Mouse (Mus musculus): ENCODE measurements around the gene Gys1. TPM values are rescaled to one million over a fixed set of nuclear protein-coding genes. Genes with fewer than 3 reads are reported as not detected.

The Gys1 gene
- 5.4 TPM for polyA plus RNA-seq (2014; fragmentation: Illumina TruSeq; extraction: RNeasy Lipid Tissue Mini Kit (QIAGEN cat#74804); ENCODE audit: low read depth, low replicate concordance)

DNA sequence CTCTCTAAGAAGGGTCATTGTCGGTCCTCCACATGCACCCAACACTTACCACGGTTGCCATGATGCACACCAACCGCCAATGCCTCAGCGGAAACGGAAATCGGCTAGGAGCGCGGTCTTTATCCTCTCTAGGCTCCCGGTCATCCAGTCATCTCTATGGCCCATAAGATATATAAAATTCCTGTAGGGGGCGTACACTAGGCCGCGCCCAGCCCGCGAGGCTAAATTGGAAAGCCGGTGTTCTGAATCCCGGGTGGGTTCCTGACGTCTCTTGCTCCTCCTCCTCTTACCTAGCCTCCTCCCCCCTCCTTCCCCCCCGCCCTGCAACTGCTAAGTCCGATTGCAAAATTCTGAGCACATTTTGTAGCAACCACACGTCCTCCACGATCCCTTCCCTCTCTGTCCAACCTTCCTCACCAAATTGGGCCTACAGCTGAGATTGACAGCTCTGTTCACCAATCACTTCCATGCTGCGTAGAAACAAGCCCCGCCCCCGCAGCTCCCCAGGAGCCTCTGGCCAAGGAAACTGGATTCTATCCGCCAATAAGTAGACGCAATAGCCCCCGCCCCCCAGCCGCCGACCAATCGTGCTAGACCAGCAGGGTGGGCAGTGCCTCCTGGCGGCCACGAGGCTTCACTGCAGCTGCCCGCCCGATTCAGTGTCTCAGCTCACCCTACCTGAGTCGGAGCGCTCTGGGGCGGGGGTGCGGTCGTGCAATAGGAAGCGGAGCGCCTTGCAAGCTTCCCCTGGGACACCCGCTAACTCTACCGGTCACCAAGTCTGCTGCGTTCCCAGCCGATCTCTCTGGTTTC, at the start of gene Gys1:
Gene Gys1, plus strand, starts transcription at position 642 of the 813 bp plus-strand sequence.

DNA sequence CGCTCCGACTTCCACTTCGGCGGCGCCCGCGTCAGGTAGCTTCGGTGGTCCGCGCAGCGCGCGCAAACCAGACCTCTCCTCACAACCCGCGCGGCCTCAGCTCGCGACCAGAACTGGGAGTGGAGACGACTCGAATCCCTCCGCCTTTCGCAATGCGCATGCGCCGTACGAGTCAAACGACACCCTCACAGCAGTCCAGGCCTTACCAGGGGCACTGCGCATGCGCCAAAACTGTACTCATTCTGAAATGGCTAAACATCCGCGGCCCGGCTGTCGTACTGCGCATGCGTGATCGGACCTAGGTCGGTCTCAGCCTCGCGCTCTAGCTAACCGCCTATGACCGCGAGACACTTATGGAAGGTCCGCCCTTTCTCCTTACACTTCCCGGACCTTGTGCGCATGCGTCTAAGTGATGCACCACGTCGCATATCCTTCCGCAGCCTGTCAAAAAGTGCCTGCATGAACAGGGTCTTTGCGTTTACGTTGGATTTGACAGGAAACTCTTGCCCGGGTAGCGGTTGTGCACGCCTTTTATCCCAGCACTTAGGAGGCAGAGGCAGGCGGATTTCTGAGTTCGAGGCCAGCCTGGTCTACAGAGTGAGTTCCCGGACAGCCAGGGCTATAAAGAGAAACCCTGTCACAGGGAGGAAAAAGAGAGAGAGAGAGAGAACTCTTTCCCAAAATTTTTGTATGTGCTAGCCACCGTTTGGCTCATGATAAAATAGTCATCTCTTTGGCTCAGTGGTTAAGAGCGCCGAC, 38.9 kb upstream of the Gys1 start, which contains the start of gene Snrnp70:
Gene Snrnp70, minus strand, starts transcription at position 165 of the 759 bp plus-strand sequence.

DNA sequence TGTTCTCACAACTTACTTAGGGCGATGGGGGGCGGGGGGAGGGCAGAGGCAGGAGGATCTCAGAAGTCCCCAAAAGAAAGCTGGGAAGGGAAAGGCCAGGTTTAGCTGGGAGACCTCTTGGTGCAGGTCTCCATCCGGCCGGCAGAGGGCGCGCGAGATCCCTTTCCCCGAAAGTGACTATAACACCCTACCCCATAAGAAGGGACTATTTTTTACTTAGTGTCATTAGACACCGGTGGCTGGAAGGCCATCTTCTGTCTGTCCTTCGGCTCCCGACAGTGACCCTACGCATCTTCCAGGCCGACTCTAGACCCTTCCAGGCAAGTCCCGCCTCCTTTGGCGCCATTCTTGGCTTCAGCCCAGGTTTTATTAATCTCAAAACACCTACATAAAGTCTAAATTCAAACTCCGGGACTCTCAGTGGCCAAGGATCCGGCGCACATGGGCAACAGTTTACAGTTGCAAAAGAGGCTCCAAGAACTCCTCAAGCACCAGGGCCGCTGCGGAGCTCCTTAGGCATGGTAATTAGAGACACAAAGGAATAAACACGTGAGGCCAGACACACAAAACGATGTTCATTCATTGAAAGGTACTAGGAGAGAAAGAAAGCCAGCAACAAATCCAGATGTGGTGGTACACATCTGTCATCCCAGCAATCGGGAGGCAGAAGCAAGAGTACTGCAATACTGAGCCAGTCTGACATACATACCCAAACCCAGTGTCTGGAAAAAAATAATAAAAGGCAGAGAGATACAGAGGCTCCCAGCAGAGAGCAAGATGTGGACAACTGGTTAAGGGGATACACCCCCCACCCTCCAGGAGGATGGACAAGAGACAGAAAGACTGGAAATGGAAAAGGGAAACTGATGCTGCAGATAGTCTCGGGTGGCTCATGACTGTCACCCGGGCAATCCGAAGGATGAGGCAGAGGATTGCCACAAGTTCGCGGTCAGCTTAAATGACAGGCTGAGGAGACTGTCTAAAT, 29.3 kb upstream of the Gys1 start, which contains the start of gene Kcna7:
Gene Kcna7, plus strand, starts transcription at position 563 of the 985 bp plus-strand sequence.

DNA sequence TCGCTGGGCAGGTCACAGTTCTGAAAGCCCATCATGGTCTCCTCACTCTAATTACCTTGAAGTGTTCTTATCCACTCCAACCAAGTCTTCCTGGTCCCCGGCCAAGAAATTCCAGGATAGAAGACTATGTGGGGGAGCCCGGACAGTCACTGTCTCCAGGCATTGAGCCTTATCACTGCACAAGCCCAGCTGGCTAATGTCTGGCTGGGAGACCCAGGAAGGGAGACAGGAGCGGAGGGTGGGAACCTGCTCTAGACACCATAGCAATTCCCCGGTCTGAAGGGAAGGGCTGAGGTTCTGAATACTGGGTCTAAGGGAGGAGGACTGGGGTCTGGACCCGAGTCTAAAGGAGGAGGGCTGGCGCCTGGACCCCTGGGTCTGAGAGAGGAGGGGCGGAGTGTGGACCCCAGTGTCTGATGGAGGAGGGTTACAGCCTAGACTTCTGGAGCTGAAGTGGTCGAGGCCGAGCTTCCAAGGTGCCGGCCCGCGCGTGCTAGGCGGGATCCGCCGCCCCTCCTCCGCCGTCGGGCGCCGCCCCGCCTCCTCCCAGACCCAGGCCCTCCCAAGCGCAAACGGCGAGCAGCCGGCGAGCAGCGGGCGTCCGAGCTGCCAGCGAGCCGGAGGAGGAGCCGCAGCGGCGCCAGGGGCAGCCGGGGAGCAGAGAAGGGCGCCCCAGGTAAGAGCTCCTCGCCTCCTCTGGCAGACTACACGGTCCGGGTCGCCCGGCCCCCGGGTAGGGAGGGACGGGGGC, 21.4 kb upstream of the Gys1 start, which contains the start of gene Ntf5:
Gene Ntf5, plus strand, starts transcription at position 583 of the 751 bp plus-strand sequence.

DNA sequence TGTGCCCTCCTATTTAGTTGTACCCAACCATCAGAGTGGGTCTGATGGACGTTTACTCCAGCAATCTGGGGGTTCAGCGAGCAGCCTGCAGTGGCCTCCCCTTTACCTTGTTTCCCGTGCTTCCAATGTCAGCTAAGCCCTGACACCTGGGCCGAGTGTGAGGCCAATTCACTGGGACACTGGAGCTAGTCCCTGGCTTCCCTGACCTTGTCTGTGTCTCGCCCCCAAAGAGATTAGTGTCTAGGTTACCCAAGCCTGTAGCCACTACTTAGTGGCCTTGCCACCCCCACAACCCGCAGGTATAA, 14.1 kb upstream of the Gys1 start, which contains the start of gene Lhb:
Gene Lhb, plus strand, starts transcription at position 206 of the 305 bp plus-strand sequence.

DNA sequence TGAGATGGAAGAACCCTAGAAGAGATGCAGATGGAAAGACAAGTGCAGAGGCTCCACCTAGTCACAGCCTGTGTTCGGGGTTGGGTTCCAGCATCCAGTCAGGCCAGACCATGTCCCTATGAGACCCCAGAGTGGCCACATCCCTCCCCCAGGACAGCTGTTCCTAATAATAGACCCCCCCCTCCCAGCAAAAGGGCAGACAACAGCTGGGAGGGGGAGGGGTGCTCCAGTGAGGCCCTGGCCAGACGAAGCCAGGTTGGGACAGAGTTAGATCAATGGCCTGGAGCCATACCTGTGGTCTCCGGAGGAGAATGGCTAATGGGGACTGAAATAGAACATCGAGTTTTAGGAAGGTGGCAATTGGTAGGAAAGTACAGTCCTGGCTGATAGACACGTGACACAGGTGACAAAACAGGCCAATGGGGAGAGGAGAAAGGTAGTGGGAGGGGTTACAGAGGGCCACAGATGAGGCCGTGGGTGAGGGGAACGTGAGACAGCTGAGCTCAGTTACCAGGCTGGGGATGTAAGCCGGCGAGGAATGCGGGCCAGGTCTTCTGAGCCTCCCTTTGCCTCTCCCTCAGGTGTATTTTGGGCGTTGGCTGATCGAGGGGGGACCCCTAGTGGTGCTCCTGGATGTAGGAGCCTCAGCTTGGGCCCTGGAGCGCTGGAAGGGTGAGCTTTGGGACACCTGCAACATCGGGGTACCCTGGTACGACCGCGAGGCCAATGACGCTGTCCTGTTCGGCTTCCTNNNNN, 3.1 kb downstream of the Gys1 start, which contains the start of gene Ruvbl2:
Gene Ruvbl2, minus strand, starts transcription at position 576 of the 756 bp plus-strand sequence.

DNA sequence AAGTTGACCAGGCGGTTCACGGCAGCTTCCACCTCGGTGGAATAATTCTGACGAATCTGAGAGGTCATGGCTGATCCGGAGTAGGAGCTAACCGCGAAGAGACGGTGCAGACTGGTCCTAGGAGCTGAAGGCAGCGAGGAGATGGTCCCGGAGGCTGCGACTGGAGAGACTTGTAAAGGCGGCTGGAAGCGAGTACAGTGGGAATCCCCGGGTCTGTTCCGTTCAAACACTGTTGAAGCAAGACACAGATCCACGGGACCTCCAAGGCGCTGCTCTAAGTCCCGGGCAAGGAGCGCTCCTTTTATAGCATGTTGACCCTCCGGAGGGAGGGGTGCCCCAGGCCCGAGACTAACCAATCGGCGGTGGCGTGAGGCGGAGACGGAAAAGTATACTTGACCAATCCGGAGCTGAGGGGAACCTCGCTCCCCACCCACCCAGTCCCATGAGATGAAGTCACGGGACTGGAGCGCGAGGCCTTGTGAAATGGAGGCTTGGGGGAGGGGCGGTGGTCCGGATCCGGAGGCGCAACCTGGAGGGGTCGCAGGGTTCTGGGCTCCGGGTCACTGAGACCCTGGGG, 25.0 kb downstream of the Gys1 start, which contains the start of gene Ftl1:
Gene Ftl1, minus strand, starts transcription at position 321 of the 577 bp plus-strand sequence.

DNA sequence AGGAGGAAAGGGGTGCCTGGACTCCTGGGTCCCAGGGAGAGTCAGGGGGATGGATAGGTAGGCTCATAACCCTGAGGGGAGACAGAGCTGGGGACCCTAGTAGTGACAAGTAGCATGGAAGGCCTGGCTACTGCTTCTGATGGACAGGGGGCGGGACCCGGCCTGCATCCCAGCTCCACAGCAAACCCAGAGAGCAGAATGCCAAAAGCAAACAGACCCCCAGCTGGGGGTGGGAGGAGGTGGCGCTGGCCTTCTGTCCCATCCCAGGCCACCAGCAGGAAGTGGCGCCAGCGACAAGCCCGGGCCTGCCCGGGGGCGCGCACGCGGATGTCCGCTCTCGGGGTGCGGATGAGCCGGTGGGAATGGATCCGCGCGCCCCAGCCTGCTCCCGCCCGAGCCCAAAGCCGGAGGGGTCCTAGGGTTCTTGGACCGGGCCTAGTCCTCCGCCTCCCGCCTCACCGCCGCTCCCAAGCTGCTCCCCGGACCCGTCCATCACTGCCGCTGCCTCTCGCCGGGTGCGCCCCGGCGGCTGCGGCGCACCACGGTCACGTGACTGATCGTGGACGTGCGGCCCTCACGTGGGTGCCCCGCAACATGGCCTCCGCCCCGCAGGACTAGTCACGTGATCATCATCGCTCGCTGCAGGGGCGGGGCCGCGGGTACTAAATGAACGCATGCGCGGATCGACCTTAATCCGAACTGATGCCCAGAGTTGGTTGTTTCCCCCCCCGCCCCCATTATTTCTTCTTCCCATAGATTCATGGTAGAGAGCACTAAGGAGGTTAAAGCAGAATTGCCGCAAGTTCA, 31.8 kb downstream of the Gys1 start, which contains the start of gene Bax:
Gene Bax, minus strand, starts transcription at position 616 of the 807 bp plus-strand sequence.

DNA sequence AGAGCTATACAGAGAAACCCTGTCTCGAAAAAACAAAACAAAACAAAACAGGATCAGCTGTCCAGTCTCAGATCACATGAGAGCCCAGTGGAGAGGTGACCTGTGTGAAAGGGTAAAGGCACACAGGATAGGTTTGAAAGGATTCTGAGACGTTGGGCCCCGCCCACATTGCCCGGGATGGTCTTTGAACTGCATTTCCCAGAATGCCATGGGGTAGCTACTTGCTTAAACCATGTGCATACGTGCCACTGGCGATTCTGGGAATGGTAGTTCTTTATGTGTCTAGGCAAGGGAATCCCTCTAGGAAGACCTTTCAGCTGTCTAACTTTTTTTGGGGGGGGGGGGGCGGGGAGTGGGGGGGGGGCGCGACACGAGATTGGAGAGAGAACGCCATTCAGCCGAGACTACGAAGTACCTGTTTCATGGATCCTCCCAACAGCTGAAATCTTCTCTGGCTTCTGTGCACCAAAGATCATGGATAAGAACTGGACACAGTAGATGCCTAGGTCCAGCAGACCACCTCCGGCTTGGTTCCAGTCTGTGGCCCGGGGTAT, 46.8 kb downstream of the Gys1 start, which contains the start of gene Tulp2:
Gene Tulp2, plus strand, starts transcription at position 504 of the 554 bp plus-strand sequence.

DNA sequence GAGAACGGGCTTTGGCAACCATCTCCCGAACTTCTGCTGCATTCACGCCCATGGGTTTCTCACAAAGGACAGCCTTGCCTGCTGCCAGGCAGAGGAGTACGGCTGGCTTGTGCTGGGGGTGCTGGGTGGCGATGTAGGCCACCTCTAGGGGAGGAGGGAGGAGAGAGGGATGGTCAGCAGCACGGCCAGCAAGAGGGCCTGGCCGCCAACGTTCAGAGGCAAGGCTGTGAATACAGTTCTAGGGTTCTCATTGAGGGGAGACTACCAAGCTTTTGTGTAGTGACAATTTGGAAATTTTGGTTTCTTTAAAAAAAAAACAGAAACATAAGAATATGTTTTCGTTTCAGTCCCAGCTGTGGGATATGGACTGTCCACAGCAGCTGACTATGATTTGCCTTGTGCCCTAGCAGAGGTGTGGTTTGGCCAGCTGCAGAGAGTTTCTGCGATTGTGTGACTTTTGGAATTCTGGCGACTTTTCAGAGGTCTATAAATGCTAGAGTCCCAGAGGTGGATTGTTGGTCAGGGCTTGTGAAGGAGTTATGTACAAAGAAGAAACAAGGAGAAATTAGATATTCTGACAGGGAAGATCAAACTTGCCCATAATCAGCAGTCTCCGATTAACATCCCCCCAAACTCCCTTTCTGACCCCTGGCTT, 52.2 kb downstream of the Gys1 start, which contains the start of gene Gm45808:
Gene Gm45808, minus strand, starts transcription at position 51 of the 655 bp plus-strand sequence.

DNA sequence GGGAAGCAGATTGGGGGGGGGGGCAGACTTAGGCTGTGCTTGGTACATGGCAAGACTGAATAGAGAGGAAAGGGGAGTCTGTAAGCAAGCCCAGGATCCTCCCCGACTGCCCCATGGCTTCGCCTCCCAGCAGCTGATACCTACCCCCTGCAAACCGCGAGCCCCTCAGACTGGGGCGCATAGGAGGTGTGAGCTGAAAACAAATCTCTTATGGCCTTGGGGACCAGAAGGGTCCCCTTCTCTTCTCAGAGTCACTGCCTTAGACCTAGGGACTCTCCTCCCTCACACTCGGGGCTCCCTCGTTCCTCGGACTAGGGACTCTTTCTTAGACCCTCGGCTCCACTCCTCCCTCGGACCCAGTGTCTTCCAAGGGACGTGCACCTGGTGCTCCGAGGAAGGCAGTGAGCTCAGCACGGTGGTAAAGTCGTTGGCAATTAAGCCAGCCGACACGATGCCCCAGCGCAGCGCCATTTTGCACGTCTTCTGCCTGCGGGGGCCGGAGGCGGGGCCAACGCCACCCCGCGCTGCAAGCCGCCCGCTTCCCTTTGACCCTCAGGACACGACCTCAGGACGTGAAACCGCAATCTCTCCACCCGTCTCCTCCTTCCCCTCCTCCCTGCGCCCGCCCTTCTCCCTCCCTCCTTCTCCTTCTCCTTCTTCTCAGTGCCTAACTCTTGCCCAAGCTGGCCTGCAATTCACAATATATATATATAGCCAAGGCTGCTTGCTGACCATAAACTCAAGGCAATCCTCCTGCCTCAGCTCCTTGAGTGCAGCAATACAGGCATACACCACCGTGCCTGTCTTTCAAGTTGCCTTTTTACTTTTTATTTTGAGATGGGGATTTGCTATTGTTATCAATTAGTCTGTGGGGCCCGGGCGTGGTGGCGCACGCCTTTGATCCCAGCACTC, 53.9 kb downstream of the Gys1 start, which contains the start of gene Dhdh:
Gene Dhdh, minus strand, starts transcription at position 513 of the 912 bp plus-strand sequence.

Other genes with a start within 250 kb of the Gys1 start
- gene Ccdc155, start 230.0 kb upstream of the Gys1 start, polyA plus RNA-seq (2014; fragmentation: Illumina TruSeq; extraction: RNeasy Lipid Tissue Mini Kit (QIAGEN cat#74804); ENCODE audit: low read depth, low replicate concordance): not detected
- not detected for gene Dkkl1, start 222.7 kb upstream of the Gys1 start, polyA plus RNA-seq (2014; fragmentation: Illumina TruSeq; extraction: RNeasy Lipid Tissue Mini Kit (QIAGEN cat#74804); ENCODE audit: low read depth, low replicate concordance)
- gene Tead2, start 219.1 kb upstream of the Gys1 start, polyA plus RNA-seq (2014; fragmentation: Illumina TruSeq; extraction: RNeasy Lipid Tissue Mini Kit (QIAGEN cat#74804); ENCODE audit: low read depth, low replicate concordance): 2.2 TPM
- 0.52 TPM for gene Cd37, start 195.7 kb upstream of the Gys1 start, polyA plus RNA-seq (2014; fragmentation: Illumina TruSeq; extraction: RNeasy Lipid Tissue Mini Kit (QIAGEN cat#74804); ENCODE audit: low read depth, low replicate concordance)
- gene Slc6a16, start 193.8 kb upstream of the Gys1 start, polyA plus RNA-seq (2014; fragmentation: Illumina TruSeq; extraction: RNeasy Lipid Tissue Mini Kit (QIAGEN cat#74804); ENCODE audit: low read depth, low replicate concordance): not detected
- gene Slc6a21, start 157.3 kb upstream of the Gys1 start, polyA plus RNA-seq (2014; fragmentation: Illumina TruSeq; extraction: RNeasy Lipid Tissue Mini Kit (QIAGEN cat#74804); ENCODE audit: low read depth, low replicate concordance): not detected
- gene Trpm4, start 101.1 kb upstream of the Gys1 start, polyA plus RNA-seq (2014; fragmentation: Illumina TruSeq; extraction: RNeasy Lipid Tissue Mini Kit (QIAGEN cat#74804); ENCODE audit: low read depth, low replicate concordance): 0.29 TPM
- gene Hrc, start 99.6 kb upstream of the Gys1 start, polyA plus RNA-seq (2014; fragmentation: Illumina TruSeq; extraction: RNeasy Lipid Tissue Mini Kit (QIAGEN cat#74804); ENCODE audit: low read depth, low replicate concordance): 0.87 TPM
- not detected for gene Ppfia3, start 67.8 kb upstream of the Gys1 start, polyA plus RNA-seq (2014; fragmentation: Illumina TruSeq; extraction: RNeasy Lipid Tissue Mini Kit (QIAGEN cat#74804); ENCODE audit: low read depth, low replicate concordance)
- gene Lin7b, start 64.3 kb upstream of the Gys1 start, polyA plus RNA-seq (2014; fragmentation: Illumina TruSeq; extraction: RNeasy Lipid Tissue Mini Kit (QIAGEN cat#74804); ENCODE audit: low read depth, low replicate concordance): not detected
- 77.1 TPM for gene Snrnp70, start 39.1 kb upstream of the Gys1 start, polyA plus RNA-seq (2014; fragmentation: Illumina TruSeq; extraction: RNeasy Lipid Tissue Mini Kit (QIAGEN cat#74804); ENCODE audit: low read depth, low replicate concordance)
- gene Kcna7, start 29.2 kb upstream of the Gys1 start, polyA plus RNA-seq (2014; fragmentation: Illumina TruSeq; extraction: RNeasy Lipid Tissue Mini Kit (QIAGEN cat#74804); ENCODE audit: low read depth, low replicate concordance): not detected
- not detected for gene Ntf5, start 21.1 kb upstream of the Gys1 start, polyA plus RNA-seq (2014; fragmentation: Illumina TruSeq; extraction: RNeasy Lipid Tissue Mini Kit (QIAGEN cat#74804); ENCODE audit: low read depth, low replicate concordance)
- gene Lhb, start 14.0 kb upstream of the Gys1 start, polyA plus RNA-seq (2014; fragmentation: Illumina TruSeq; extraction: RNeasy Lipid Tissue Mini Kit (QIAGEN cat#74804); ENCODE audit: low read depth, low replicate concordance): not detected
- gene Ruvbl2, start 3.3 kb downstream of the Gys1 start, polyA plus RNA-seq (2014; fragmentation: Illumina TruSeq; extraction: RNeasy Lipid Tissue Mini Kit (QIAGEN cat#74804); ENCODE audit: low read depth, low replicate concordance): 0.76 TPM
- 6.7 TPM for gene Ftl1, start 25.0 kb downstream of the Gys1 start, polyA plus RNA-seq (2014; fragmentation: Illumina TruSeq; extraction: RNeasy Lipid Tissue Mini Kit (QIAGEN cat#74804); ENCODE audit: low read depth, low replicate concordance)
- gene Bax, start 32.1 kb downstream of the Gys1 start, polyA plus RNA-seq (2014; fragmentation: Illumina TruSeq; extraction: RNeasy Lipid Tissue Mini Kit (QIAGEN cat#74804); ENCODE audit: low read depth, low replicate concordance): 1.1 TPM
- gene Tulp2, start 47.0 kb downstream of the Gys1 start, polyA plus RNA-seq (2014; fragmentation: Illumina TruSeq; extraction: RNeasy Lipid Tissue Mini Kit (QIAGEN cat#74804); ENCODE audit: low read depth, low replicate concordance): not detected
- not detected for gene Gm45808, start 52.0 kb downstream of the Gys1 start, polyA plus RNA-seq (2014; fragmentation: Illumina TruSeq; extraction: RNeasy Lipid Tissue Mini Kit (QIAGEN cat#74804); ENCODE audit: low read depth, low replicate concordance)
- gene Dhdh, start 54.0 kb downstream of the Gys1 start, polyA plus RNA-seq (2014; fragmentation: Illumina TruSeq; extraction: RNeasy Lipid Tissue Mini Kit (QIAGEN cat#74804); ENCODE audit: low read depth, low replicate concordance): 122 TPM
- gene Nucb1, start 75.6 kb downstream of the Gys1 start, polyA plus RNA-seq (2014; fragmentation: Illumina TruSeq; extraction: RNeasy Lipid Tissue Mini Kit (QIAGEN cat#74804); ENCODE audit: low read depth, low replicate concordance): 68.5 TPM
- gene Ppp1r15a, start 91.4 kb downstream of the Gys1 start, polyA plus RNA-seq (2014; fragmentation: Illumina TruSeq; extraction: RNeasy Lipid Tissue Mini Kit (QIAGEN cat#74804); ENCODE audit: low read depth, low replicate concordance): 3.1 TPM
- gene Plekha4, start 91.5 kb downstream of the Gys1 start, polyA plus RNA-seq (2014; fragmentation: Illumina TruSeq; extraction: RNeasy Lipid Tissue Mini Kit (QIAGEN cat#74804); ENCODE audit: low read depth, low replicate concordance): 1.2 TPM
- gene Hsd17b14, start 120.0 kb downstream of the Gys1 start, polyA plus RNA-seq (2014; fragmentation: Illumina TruSeq; extraction: RNeasy Lipid Tissue Mini Kit (QIAGEN cat#74804); ENCODE audit: low read depth, low replicate concordance): not detected
- 8.7 TPM for gene Bcat2, start 135.3 kb downstream of the Gys1 start, polyA plus RNA-seq (2014; fragmentation: Illumina TruSeq; extraction: RNeasy Lipid Tissue Mini Kit (QIAGEN cat#74804); ENCODE audit: low read depth, low replicate concordance)
- not detected for gene Fgf21, start 180.6 kb downstream of the Gys1 start, polyA plus RNA-seq (2014; fragmentation: Illumina TruSeq; extraction: RNeasy Lipid Tissue Mini Kit (QIAGEN cat#74804); ENCODE audit: low read depth, low replicate concordance)
- gene Fut1, start 182.4 kb downstream of the Gys1 start, polyA plus RNA-seq (2014; fragmentation: Illumina TruSeq; extraction: RNeasy Lipid Tissue Mini Kit (QIAGEN cat#74804); ENCODE audit: low read depth, low replicate concordance): not detected
- not detected for gene Izumo1, start 187.0 kb downstream of the Gys1 start, polyA plus RNA-seq (2014; fragmentation: Illumina TruSeq; extraction: RNeasy Lipid Tissue Mini Kit (QIAGEN cat#74804); ENCODE audit: low read depth, low replicate concordance)
- 0.23 TPM for gene Rasip1, start 192.6 kb downstream of the Gys1 start, polyA plus RNA-seq (2014; fragmentation: Illumina TruSeq; extraction: RNeasy Lipid Tissue Mini Kit (QIAGEN cat#74804); ENCODE audit: low read depth, low replicate concordance)
- 0.17 TPM for gene Mamstr, start 205.1 kb downstream of the Gys1 start, polyA plus RNA-seq (2014; fragmentation: Illumina TruSeq; extraction: RNeasy Lipid Tissue Mini Kit (QIAGEN cat#74804); ENCODE audit: low read depth, low replicate concordance)
- gene Fut2, start 231.6 kb downstream of the Gys1 start, polyA plus RNA-seq (2014; fragmentation: Illumina TruSeq; extraction: RNeasy Lipid Tissue Mini Kit (QIAGEN cat#74804); ENCODE audit: low read depth, low replicate concordance): not detected
- not detected for gene Ntn5, start 249.2 kb downstream of the Gys1 start, polyA plus RNA-seq (2014; fragmentation: Illumina TruSeq; extraction: RNeasy Lipid Tissue Mini Kit (QIAGEN cat#74804); ENCODE audit: low read depth, low replicate concordance)

All from adrenal gland, adult 10 weeks (tissue).